Mouse (Mus musculus) R1 (cell line): ENCODE results near the gene Srd5a3.

Experiments
- DNase-seq: peaks from one replicate; pipeline ENCODE4 v3.0.0-alpha.2; 2018; ENCODE audit warnings: low read depth, low spot score

The Srd5a3 gene

GRCm38 (mm10) chr5:76190609-76191008, 50.5 kb downstream of the Srd5a3 start:
- DNase-seq = no peak

GRCm38 (mm10) chr5:76193075-76193474, 53.0 kb downstream of the Srd5a3 start:
- DNase-seq = no peak

DNA sequence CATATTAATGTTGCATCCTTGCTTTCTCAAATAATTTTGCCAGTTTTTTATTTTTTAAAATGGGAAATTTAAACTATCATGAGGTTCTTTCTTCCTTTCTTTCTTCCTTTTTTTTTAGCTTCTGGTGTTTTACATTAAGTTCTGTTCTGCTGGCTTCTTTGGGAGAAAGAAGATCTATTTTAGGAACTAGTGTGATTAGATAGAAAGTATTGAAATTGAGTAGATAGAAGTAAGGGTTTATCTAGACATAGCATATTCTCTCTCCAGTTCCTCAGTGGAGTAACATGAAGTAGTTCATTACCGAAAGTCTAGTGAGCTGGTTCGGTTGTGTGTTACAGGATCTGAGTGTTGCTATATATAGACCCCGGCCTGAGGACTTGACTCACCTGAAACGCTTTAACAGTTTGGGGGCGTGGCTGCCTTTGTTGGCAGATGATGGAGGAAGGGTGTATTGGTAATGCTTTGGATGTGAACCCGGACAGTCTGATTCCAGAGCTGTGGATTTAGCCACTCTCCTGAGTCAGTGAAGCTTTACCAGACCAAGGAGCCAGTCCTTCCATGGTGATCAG, 54.4 kb downstream of the Srd5a3 start:
- DNase-seq = peak; percentile 46

DNA sequence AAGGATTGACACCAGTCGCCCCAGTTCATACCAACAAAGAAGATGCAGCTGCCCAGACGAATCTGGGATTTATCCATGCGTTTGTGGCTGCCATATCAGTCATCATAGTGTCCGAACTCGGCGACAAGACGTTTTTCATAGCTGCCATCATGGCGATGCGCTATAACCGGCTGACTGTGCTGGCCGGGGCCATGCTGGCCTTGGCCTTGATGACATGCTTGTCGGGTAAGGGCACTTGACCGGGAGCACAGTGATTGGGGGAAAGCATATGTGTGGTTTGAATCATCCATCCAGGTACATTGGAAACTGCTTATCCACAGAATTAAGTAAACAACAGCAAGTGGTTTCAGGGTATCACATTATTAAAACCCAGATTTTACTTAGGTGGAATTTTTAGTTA, 59.3 kb downstream of the Srd5a3 start:
- no peak for DNase-seq

DNA sequence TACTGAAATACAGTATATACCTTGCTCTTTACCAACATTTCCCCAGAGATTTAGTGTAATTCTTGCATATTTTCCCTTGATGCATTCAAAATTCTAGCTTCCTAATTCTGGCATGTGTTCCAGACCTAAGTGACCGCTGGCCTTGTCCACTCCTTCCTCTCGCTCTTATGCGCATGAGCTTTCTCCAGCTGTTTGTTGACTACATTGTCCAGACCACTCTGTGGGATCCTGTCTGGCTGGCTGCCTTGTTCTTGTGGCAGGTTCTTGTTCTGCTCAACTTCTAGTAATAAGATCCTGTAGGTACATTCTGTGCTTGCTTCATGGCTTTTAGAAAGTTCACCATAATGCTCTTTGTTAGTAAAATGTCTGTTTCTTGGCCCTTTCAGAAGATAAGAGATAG, 63.1 kb downstream of the Srd5a3 start:
- DNase-seq = no peak
